Mouse (Mus musculus): ENCODE measurements around the gene Mesp1.

The Mesp1 gene

GRCm38 (mm10) chr7:79762106-79762505 is 31.5 kb downstream of the Mesp1 start:
- TF ChIP-seq GATA4 (IDR thresholded peaks at IDR 0.05; ENCODE audit: insufficient replicate concordance, low read length): no peak

GRCm38 (mm10) chr7:79761124-79761876 is 32.3 kb downstream of the Mesp1 start:
- no peak for TF ChIP-seq GATA4 (IDR thresholded peaks at IDR 0.05; ENCODE audit: insufficient replicate concordance, low read length)

GRCm38 (mm10) chr7:79759766-79760165 is 33.8 kb downstream of the Mesp1 start:
- no peak for TF ChIP-seq GATA4 (IDR thresholded peaks at IDR 0.05; ENCODE audit: insufficient replicate concordance, low read length)

- TF ChIP-seq GATA4 (IDR thresholded peaks at IDR 0.05; ENCODE audit: insufficient replicate concordance, low read length): no peak
These were observed 35.4 kb downstream of the Mesp1 start for GRCm38 (mm10) chr7:79758176-79758575.

GRCm38 (mm10) chr7:79756334-79756733 is 37.3 kb downstream of the Mesp1 start:
- no peak for TF ChIP-seq GATA4 (IDR thresholded peaks at IDR 0.05; ENCODE audit: insufficient replicate concordance, low read length)

GRCm38 (mm10) chr7:79749511-79749910 is 44.1 kb downstream of the Mesp1 start:
- no peak for TF ChIP-seq GATA4 (IDR thresholded peaks at IDR 0.05; ENCODE audit: insufficient replicate concordance, low read length)

GRCm38 (mm10) chr7:79747659-79748058 is 45.9 kb downstream of the Mesp1 start:
- no peak for TF ChIP-seq GATA4 (IDR thresholded peaks at IDR 0.05; ENCODE audit: insufficient replicate concordance, low read length)

- no peak for TF ChIP-seq GATA4 (IDR thresholded peaks at IDR 0.05; ENCODE audit: insufficient replicate concordance, low read length)
These were observed 49.0 kb downstream of the Mesp1 start for GRCm38 (mm10) chr7:79744585-79744984.

GRCm38 (mm10) chr7:79744051-79744450 is 49.5 kb downstream of the Mesp1 start:
- no peak for TF ChIP-seq GATA4 (IDR thresholded peaks at IDR 0.05; ENCODE audit: insufficient replicate concordance, low read length)

GRCm38 (mm10) chr7:79742659-79743536 is 50.7 kb downstream of the Mesp1 start, which contains the start of the genes Pex11a and Wdr93:
Gene Pex11a (minus strand): TSS chr7:79743131.
Gene Wdr93 (plus strand): TSS chr7:79743163.
- peak; percentile 26; the same call in 1 of the 2 replicates for TF ChIP-seq GATA4 (IDR thresholded peaks at IDR 0.05; ENCODE audit: insufficient replicate concordance, low read length)

- no peak for TF ChIP-seq GATA4 (IDR thresholded peaks at IDR 0.05; ENCODE audit: insufficient replicate concordance, low read length)
These were observed 51.3 kb downstream of the Mesp1 start for GRCm38 (mm10) chr7:79742277-79742658.

Data from liver, adult (tissue).